Mouse (Mus musculus): ENCODE results near the gene Rnls.
"Not testable (repeated sequence)": the region's sequence is repeated elsewhere in the genome, so short reads cannot be mapped to it uniquely, and the experiment has no call there.

Gene Rnls

DNA sequence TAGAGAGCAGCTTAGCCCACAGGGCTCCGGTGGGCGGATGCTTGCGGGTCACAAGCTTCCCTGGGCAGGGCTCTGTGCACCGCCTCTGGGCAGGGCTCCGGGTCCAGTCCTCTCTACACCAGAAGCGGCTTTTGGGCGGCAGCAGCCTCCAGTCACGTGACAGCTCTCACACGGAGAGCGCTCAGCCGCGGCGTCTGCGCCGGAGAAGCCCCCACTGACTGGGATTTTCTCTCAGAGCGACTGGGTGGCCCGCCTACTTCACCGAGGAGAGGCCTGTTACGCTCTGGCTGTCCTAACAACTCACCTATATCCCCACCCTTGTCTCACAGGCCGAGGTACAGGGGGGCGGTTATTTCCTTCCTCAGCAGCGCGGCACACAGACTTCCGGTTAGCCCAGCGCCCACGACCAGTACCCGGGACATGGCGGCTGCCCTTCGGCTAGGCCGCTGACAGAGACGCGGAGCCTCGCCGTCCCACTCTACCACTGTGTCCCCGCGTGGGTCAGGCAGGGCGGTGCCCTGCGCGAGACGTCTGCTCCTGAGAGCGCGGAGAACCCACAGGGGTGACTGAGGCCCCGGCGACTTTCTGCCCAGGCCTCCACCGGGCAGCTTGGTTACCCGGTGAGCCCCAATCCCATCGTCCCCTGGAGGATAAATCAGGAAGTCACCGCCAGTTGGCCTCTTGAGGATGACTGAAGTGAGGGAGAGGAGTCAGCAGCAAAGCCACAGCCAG lies at the start of gene Rnls:
Gene Rnls, minus strand, starts transcription at position 645 of the 732 bp plus-strand sequence.
- peak; percentile 97 for DNase-seq (ENCODE audit: low read depth, low spot score)

DNA sequence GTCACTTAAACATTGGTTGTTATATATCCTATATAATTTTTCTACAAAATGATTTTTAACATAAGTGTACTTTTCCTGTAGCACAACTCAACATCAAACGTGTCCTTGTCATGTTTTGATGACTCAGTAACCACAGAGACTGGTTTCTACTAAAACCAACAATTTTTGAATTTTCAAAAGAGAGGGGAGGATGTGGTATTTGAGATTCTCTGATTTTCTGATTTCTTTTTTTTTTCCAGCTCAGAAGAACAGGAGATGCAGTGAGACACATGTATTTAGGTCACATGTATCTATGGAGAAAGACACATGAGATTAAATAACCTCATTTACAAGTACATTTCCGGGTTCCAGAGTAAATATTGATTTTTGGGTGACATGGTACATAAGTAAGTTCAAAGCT lies 37.4 kb upstream of the Rnls start:
- no peak for DNase-seq (ENCODE audit: low read depth, low spot score)

DNA sequence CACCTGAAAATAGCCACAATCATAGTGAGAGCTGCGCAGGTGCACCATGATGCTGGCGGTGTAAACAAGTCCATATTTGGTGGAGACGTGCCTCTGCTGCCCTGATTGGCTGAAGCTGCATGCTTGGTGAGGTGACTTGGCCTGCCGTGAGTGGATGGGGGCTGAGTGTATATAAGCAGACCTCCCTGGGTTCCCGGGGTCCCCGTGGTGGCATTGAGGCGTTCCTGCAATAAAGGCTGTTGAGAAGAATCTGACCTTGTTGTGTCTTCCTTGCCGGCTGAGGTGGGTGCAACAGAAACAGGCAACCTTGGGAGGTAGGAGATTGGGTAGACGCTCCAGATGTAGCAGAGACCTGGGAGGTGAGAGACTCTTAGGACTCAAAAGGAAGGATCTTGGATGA lies 27.3 kb upstream of the Rnls start:
- not testable (repeated sequence) for DNase-seq (ENCODE audit: low read depth, low spot score)

DNA sequence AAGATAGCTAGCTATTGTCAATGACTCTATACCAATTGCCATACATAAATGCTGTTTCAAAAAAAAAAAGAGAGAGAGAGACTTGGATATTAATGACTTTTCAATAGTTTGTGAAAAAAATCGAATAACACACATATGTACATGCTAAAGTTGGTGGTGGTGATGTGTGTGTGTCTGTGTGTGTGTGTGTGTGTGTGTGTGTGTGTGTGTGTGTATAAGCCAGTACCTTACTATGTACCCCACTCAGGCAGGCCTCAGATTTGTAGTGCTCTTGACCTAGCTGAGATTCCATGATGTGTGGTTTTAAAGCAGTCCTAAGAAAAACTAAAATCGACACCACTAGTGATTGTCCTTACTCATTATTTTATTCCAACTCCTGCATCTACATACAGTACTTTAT lies 11.3 kb downstream of the Rnls start:
- DNase-seq (ENCODE audit: low read depth, low spot score) = no peak

DNA sequence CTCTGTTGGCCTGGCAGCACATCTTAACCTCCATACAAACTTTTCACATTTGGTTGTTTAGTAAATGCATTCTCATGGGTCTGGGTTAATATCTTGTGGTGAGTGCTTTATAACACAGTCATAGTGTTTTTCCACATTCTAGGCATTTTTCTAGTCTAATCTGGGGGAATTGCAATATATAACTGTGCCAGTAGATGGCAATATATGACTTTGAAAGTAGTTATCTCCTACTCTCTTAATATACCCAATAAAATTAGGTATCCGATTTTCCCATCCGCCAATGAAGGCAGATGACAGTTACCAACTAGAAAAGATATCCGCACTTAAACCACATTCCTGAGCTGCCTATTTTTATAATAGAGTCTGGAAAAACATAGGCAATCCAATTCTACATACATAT lies 11.7 kb downstream of the Rnls start:
- peak; percentile 68 for DNase-seq (ENCODE audit: low read depth, low spot score)

DNA sequence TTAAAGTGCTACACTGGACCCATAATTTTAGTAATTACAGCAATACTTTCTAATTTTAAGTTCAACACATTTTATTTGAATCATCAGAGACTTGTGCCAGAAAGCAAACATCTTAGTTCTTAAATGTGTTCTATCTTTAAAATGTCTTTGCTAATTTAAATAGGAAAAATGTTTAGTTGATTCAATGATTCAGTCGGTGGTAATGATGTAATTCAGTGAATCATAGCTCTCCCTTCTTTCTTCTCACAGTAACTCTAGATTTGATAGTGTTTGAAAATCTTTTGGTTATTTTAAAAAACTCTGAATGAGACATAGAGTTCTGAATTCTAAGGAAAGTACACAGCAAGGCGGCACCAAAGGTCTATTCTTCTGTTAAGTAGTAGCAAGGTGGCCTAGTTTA lies 23.3 kb downstream of the Rnls start:
- peak; percentile 58 for DNase-seq (ENCODE audit: low read depth, low spot score)

DNA sequence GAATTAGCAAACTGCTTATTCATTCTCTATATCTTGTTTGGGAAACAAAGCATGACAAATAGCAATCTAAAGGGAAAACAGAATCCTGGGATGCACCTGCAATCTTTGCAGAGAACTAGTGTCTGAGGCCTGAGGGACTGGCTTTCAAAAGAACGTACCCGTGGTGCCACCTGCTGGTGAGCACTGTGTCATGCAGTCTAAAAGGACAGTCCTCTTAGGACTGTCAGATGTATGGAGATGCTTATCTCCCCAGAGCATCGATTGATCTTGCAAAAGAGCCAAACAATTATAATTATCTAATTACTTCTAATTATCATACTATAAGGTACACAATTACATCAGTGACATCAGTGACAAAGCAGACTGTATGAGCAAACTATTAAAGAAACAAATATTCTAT lies 25.4 kb downstream of the Rnls start:
- peak; percentile 85 for DNase-seq (ENCODE audit: low read depth, low spot score)

DNA sequence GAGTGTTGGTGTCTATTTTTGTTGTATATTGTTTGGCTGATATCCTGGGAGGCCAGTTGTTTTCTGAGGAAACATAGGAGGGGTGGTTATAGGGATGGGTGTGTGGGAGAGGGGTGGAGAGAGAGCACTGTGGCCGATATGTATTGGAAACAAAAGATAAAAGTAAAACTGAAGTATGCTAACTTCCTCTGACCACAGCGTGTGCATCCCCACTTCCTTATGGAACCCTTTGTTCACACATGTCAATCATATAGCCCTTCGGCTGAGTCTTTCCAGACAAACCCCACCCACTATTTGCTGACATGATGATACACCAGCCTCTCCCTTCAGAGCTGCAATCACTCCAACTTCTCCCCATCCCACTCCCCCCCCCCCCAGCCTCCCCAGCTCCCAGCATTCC lies 35.1 kb downstream of the Rnls start:
- DNase-seq (ENCODE audit: low read depth, low spot score) = no peak

DNA sequence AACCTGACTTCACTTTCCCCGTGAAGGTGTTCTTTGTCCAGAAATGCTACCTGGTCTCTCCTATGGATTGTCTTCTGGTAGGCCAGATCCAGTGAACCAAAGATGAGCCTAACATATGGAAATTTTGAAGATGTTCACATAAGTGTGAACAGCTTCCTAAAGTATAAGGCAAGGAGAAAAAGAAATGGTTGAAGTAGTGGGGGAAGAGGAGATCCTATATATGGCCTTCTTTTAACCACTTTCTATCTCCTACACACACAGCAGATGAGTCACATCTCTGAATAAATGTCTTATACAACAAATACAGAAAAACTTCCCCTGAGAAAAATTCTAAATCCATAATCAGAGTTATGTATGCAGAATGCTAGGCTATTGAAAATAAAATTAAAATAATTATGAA lies 52.0 kb downstream of the Rnls start:
- DNase-seq (ENCODE audit: low read depth, low spot score) = peak; percentile 60

DNA sequence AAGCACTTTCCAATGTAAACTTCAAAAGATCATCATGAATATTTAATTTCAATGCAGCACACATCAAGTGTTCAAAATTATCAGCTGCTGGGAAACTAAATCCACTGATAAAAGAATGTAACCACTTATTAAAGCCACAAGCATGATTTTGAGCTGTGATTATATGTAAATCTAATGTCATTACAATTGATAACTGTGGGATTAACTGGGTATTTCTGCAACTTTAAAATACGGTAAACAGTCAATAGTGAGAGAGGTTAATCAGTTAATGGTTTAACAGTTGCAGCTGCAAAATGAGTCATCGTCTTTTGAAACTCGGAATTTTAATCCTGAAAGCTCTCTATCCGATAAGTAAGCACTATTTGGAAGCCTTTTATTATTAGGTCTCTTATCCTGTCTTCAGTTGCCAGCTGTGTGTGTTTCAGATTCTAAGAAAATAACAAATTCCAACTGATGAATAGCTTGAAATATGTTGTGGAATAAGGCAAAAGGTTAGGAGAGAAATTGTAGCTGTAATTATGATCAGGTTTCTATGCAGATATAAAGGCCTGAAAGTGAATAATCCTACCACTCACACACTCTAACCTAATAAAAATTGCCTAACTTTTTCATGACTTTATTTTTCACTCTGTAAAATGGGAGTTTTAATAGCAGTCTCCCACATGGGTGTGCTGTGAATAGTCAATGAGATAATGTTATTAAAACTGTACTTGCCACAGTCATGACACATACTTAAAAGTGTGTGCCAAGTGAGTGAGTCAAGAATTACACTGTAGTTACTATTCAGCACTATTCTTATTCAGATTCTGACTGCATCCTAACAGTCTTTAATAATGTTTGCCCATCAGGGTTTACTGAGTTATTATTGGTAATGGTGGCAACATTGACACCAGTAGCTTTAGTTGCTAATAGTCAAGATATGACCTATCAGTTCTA lies 65.1 kb downstream of the Rnls start:
- DNase-seq (ENCODE audit: low read depth, low spot score) = no peak

DNA sequence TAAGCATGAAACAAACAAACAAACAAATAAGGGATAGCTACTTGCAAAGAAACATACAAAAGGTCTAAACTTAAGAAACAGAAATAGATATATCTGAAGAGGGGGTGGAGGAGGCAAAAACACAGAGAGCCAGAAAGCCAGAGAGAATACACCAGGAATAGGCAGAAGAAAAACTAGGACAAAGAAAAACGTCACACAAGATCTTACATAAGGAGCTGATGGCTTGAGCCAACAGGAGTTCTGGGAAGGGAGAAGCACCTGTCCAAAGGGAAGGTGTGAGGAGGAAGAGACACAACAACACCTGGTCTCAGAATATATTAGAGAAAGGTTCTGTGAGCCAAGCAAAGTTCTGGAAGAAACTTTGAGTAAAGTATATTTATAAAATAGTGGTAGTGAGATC lies 73.3 kb downstream of the Rnls start:
- DNase-seq (ENCODE audit: low read depth, low spot score) = peak; percentile 71

DNA sequence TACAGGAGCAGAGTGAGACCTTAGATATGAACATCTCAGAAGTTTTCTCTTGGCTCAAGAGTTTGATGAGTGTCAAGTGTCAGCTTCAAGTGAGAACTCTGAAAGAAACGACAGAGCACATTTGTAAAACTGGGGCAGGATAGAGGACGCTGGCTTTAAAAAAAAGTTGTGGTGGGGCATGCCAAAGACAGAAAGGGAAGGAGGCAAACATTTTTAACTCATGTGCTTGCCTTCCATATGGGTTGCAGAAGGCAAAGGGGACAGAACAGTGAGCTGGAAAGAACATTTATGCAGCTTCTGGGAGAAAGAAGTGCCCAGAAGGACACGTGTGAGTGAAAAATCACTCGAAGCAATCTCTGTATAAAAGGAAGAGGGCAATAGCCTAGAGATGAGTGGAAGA lies 75.0 kb downstream of the Rnls start:
- peak; percentile 59 for DNase-seq (ENCODE audit: low read depth, low spot score)

DNA sequence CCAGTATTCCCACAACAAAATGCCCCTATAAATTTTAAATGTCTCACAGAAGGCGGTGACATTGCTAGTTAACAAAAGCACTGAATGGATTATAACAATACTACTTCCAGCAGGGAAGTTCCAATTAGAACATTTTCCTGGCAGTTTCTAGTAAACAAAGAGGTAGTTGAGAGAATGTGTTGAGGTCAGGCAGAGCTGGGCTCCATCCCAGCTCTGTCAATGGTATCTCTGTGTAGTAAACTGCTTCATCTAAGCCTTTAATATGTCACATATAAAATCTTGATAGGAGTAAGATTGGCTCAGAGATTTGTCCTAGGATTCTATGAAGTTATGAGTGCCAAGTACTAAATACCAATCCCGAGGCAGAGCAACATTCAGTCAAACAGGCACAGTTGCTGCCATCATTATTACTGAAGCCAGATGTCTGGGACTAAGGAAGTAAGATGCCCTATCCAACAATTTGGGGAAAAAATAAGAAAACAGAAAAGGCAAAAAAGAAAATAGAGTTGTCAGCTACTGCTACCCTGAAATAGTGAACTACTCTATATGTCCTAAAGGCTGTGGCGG lies 92.3 kb downstream of the Rnls start:
- no peak for DNase-seq (ENCODE audit: low read depth, low spot score)

DNA sequence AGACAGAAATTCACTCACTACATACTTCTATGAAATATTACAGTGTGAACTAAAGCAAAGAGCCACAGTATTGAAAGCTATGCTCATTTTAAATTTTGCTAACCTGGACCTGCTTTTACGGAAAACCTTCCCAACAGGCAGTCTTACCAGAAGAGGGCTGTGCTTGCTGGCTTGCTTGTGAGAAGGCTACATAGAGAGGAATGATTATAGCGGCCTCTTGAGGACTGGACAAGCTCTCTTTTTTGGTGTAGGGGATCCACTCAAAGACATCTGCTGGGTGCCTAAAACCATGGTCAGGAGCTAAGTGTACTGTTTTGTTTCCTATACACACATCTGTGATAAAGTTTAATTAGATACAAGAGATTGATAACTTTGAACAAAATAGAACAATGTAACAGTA lies 95.8 kb downstream of the Rnls start:
- no peak for DNase-seq (ENCODE audit: low read depth, low spot score)

DNA sequence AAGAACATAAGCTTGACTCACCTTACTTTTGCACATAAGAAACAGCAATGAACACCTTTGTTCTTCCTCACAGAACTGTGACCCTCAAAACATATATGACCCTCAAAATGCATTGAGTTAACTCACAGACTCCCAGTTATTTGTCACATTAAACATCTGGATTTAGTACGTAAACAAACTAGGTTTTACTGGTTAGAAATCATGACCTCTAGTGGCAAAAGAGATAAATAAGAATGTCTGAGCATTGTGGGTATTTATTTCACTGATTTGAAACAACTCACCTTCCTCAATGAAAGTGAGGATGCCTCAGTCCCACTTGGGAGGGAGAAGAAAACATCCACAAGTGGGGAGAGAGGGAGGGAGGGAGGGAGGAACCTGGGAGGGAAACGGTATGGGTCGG lies 109.1 kb downstream of the Rnls start:
- no peak for DNase-seq (ENCODE audit: low read depth, low spot score)

DNA sequence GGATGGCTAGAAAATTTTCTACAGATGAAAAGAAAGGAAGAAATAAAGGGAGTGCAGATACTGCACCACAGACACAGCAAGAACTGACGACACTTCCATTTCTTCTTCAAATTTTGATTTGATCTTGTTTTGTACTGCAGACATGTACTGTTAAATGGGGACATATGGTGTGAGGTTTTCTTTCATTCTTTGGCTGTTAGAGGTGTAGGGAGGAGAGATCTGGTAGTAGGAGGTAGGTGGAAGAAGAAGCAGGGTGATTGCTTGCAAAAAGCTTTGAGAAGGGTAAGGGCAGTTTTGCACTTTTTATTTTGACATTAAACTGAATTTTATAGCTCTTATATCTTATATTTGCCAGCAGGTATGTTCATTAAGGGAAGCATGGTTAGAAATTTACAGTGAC lies 115.7 kb downstream of the Rnls start:
- peak; percentile 56 for DNase-seq (ENCODE audit: low read depth, low spot score)

DNA sequence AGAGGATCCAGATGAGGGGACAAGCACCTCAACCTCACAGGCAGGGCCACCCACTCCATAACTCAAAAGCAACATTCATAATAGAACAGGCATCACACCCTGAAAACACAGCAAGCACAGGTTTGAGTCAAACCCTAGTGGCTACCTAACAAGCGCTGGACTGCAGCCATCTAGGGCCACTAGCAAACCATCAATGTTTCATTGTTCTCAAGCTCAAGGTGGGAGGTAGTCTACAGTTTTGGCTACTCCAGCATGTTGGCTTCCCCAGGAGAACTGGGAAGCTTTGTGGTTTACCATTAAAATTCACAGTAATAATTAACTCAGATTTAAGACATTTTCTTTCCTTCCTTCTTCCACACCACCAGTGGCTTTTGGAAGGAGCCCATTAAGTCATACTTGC lies 118.4 kb downstream of the Rnls start:
- DNase-seq (ENCODE audit: low read depth, low spot score) = no peak

DNA sequence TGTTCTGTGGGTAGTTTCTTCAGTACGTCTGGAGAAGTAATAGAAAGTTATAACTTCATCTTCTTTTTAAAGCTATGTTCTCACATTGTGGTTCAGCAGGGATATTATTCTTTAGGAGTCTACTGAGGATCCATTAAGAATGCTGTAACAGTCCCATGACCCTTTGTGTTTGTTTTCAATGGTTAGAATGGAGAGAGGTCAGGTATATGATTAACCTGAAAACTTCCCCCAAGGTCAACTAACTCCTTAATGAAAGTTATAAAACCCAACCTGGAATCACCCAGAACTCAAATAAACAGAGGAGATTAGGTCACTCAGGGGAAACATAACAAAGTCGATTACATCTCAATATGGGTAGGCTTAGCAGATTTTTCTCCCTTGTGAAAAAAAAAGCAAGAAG lies 120.5 kb downstream of the Rnls start:
- no peak for DNase-seq (ENCODE audit: low read depth, low spot score)

DNA sequence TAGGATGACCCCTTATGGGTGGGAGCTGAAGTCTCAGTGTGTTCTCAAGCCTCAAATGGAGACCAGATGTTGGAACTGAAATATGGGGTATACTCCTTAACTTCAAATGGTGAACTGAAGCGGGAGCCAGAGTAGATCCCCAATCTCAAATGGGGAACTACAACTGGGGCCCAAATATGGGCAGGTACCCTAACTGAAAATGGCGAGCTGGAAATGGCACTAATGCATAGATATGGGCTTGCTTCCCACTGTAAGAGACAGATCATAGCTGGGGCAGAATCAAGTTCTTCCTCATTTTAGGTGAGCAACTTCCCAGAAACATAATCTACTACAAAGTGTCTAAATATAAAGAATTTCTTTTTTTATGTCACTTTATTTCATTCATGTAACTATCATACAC lies 121.9 kb downstream of the Rnls start:
- no peak for DNase-seq (ENCODE audit: low read depth, low spot score)

DNA sequence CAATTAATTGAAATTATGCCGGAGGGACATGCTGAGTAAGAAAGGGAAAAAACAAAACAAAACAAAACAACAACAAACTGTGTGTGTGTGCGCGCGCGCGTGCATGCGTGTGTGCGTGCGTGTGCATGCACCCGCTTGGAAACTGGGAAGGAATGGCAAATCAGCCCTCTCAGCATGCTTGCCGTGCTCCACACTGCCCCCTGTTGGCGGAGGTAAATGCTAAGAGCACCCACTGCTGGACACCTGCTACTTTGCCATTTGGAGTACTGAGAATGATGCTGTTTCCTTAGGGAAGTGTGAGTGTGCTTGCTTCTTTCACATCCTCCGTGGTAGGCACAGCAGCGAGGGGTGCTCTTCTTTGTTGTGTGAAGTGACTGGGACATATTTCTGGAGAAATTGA lies 124.1 kb downstream of the Rnls start:
- no peak for DNase-seq (ENCODE audit: low read depth, low spot score)

DNA sequence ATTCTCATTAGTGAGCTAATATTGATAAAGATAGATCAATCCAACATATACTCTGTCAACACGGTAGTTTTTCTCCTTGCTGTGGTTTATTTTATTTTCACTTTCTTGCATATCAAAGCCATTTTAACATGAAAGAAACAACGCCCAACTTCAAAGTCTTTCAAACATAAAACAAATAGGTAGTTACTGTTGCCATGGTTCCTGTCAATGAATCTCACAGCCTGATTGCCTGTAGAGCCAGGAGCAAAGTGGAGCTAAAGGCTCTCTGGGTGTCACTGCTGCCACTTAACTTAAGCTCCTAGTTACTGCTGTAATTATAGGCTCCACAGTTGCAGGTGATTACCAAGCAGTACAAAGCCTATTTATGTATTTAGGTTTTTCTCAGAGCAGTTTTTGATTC lies 126.8 kb downstream of the Rnls start:
- DNase-seq (ENCODE audit: low read depth, low spot score) = no peak

DNA sequence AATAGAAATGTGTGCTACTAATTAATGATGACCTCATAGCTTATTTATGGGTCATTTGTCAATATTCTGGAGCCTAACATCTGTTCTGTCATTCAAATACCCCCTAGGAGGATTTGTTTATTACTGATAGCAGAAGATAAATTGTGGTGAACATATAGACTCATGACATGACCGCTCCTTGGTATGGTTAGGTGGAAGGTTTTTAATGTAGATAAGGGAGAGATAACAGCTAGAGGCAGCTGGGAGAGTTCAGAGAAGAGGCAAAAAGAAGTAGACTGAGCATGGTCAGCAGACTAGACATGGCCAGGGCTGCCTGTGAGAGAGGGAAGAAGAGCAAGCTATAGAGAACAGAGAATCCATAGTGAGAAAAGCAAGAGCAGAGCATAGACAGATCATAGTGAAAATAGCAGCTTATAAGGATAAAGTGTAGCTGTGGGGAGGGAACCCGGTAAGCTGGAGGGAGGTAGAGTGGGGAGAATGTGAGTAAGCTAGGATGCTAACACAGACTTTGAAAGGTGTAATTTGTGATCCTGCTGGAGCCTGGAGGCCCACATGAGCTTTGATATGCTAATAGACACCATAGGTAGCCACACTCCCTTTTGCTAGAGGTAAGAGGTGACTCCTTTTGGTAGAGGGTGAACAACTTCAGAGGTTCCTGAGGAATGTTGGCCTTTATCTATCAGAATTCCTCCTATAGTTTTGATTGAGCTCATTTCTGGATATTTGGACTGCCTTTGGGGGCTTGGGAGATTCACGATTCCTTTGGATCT lies 127.7 kb downstream of the Rnls start:
- no peak for DNase-seq (ENCODE audit: low read depth, low spot score)
